Mouse (Mus musculus) ES-E14 (cell line): ENCODE data around the gene Olfr690.

ENCODE experiments used
- CHD2 ChIP-seq: IDR thresholded peaks from 2 replicates; pipeline ENCODE4 v1.6.1; 2014; ENCODE audit warnings: mild to moderate bottlenecking, low read depth, low read length, inconsistent platforms
- HCFC1 ChIP-seq: IDR thresholded peaks from 2 replicates; pipeline ENCODE4 v1.6.1; 2012; ENCODE audit warnings: low read length, inconsistent platforms, borderline replicate concordance; ENCODE audit not compliant: insufficient read depth
- MAFK ChIP-seq: IDR thresholded peaks from 2 replicates; pipeline ENCODE4 v1.6.1; 2014; ENCODE audit warnings: mild to moderate bottlenecking, low read depth, low read length, inconsistent platforms; ENCODE audit not compliant: insufficient read depth
- ZC3H11A ChIP-seq: IDR thresholded peaks from 2 replicates; pipeline ENCODE4 v1.6.1; 2012; ENCODE audit warnings: low read depth, mild to moderate bottlenecking, inconsistent platforms, low read length, borderline replicate concordance
- ZNF384 ChIP-seq: IDR thresholded peaks from 2 replicates; pipeline ENCODE4 v1.6.1; 2012; ENCODE audit warnings: low read depth, low read length, inconsistent platforms

GRCm38 (mm10) chr7:105334004-105334403 lies at the start of gene Olfr690:
- no peak for TF ChIP-seq ZC3H11A
- no peak for TF ChIP-seq HCFC1
- no peak for TF ChIP-seq MAFK
- TF ChIP-seq ZNF384, result no peak
- TF ChIP-seq CHD2, result no peak
